Mouse (Mus musculus) testis, postnatal 14 days (tissue): ENCODE results near the gene Ubl5.
"Not testable (repeated sequence)": the region's sequence is repeated elsewhere in the genome, so short reads cannot be mapped to it uniquely, and the experiment has no call there.

Experiments used
- DNase-seq: peaks from one replicate; pipeline ENCODE4 v3.0.0; 2021; ENCODE audit warnings: low spot score

The Ubl5 gene

GRCm38 (mm10) chr9:20657546-20657945 is 14.9 kb downstream of the Ubl5 start:
- no peak for DNase-seq

GRCm38 (mm10) chr9:20662325-20662724 is 19.6 kb downstream of the Ubl5 start:
- no peak for DNase-seq

- DNase-seq: no peak
Measured at GRCm38 (mm10) chr9:20662874-20663273, 20.2 kb downstream of the Ubl5 start.

GRCm38 (mm10) chr9:20663956-20664355 is 21.3 kb downstream of the Ubl5 start:
- DNase-seq: no peak

GRCm38 (mm10) chr9:20664366-20664765 is 21.7 kb downstream of the Ubl5 start:
- no peak for DNase-seq

- peak; percentile 68 for DNase-seq
Measured at GRCm38 (mm10) chr9:20664982-20665637, 22.4 kb downstream of the Ubl5 start.

GRCm38 (mm10) chr9:20665925-20666324 is 23.2 kb downstream of the Ubl5 start:
- DNase-seq: no peak

- no peak for DNase-seq
Measured at GRCm38 (mm10) chr9:20666510-20667034, 23.9 kb downstream of the Ubl5 start.

GRCm38 (mm10) chr9:20668065-20668464 is 25.4 kb downstream of the Ubl5 start:
- no peak for DNase-seq

- DNase-seq: no peak
Measured at GRCm38 (mm10) chr9:20672047-20672446, 29.4 kb downstream of the Ubl5 start.

- no peak for DNase-seq
Measured at GRCm38 (mm10) chr9:20677892-20678291, 35.2 kb downstream of the Ubl5 start.

- DNase-seq: no peak
Measured at GRCm38 (mm10) chr9:20680378-20680958, 37.8 kb downstream of the Ubl5 start.

- no peak for DNase-seq
Measured at GRCm38 (mm10) chr9:20681546-20682388, 39.1 kb downstream of the Ubl5 start.

GRCm38 (mm10) chr9:20682389-20682722 is 39.7 kb downstream of the Ubl5 start:
- no peak for DNase-seq

- DNase-seq: no peak
Measured at GRCm38 (mm10) chr9:20685081-20685861, 42.6 kb downstream of the Ubl5 start.

GRCm38 (mm10) chr9:20689403-20689802 is 46.7 kb downstream of the Ubl5 start:
- DNase-seq: no peak

- no peak for DNase-seq
Measured at GRCm38 (mm10) chr9:20689913-20690312, 47.2 kb downstream of the Ubl5 start.

GRCm38 (mm10) chr9:20690449-20690848 is 47.8 kb downstream of the Ubl5 start:
- not testable (repeated sequence) for DNase-seq

GRCm38 (mm10) chr9:20692863-20693262 is 50.2 kb downstream of the Ubl5 start:
- DNase-seq: no peak

GRCm38 (mm10) chr9:20694721-20695235 is 52.1 kb downstream of the Ubl5 start:
- DNase-seq: no peak

- DNase-seq: no peak
Measured at GRCm38 (mm10) chr9:20696107-20696712, 53.5 kb downstream of the Ubl5 start.
